Mouse (Mus musculus): ENCODE measurements at regions not wholly inside any gene's neighbourhood (a gene's known extent, or its start where the extent isn't known, plus 50 kb on each side); places are given as distances from the start of the nearest gene placed in this dataset.

- TF ChIP-seq POLR2A (IDR thresholded peaks at IDR 0.05; ENCODE audit: control insufficient read depth, low read depth, low read length) = no peak
- no peak for TF ChIP-seq CTCF (IDR thresholded peaks at IDR 0.05; ENCODE audit: control insufficient read depth, insufficient read depth, insufficient replicate concordance, low read depth, low read length)
- Histone ChIP-seq H3K27ac (ENCODE audit: control insufficient read depth, insufficient read depth, low read depth, low read length) (no peak overlapping the region), H3K4me3 (ENCODE audit: control insufficient read depth, low read depth, low read length) (no peak overlapping the region), H3K36me3 (ENCODE audit: control insufficient read depth, insufficient read depth, low read length) (no peaks in the 10 kb centered on the region), H3K27me3 (ENCODE audit: control insufficient read depth, insufficient read depth, low read length) (no peaks in the 10 kb centered on the region), H3K4me1 (ENCODE audit: control insufficient read depth, insufficient read depth, low read length) (no peaks in the 10 kb centered on the region)
These were observed 218.5 kb upstream of the Nrip1 start for GRCm38 (mm10) chr16:76591956-76592768.

- Histone ChIP-seq H3K27me3 (ENCODE audit: control insufficient read depth, insufficient read depth, low read length) (no peaks in the 10 kb centered on the region), H3K4me1 (ENCODE audit: control insufficient read depth, insufficient read depth, low read length) (no peaks in the 10 kb centered on the region), H3K36me3 (ENCODE audit: control insufficient read depth, insufficient read depth, low read length) (no peaks in the 10 kb centered on the region), H3K27ac (ENCODE audit: control insufficient read depth, insufficient read depth, low read depth, low read length) (no peak overlapping the region), H3K4me3 (ENCODE audit: control insufficient read depth, low read depth, low read length) (no peak overlapping the region)
- no peak for TF ChIP-seq POLR2A (IDR thresholded peaks at IDR 0.05; ENCODE audit: control insufficient read depth, low read depth, low read length)
- TF ChIP-seq CTCF (IDR thresholded peaks at IDR 0.05; ENCODE audit: control insufficient read depth, insufficient read depth, insufficient replicate concordance, low read depth, low read length) = no peak
These were observed 216.2 kb upstream of the Nrip1 start for GRCm38 (mm10) chr16:76589791-76590190.

DNA sequence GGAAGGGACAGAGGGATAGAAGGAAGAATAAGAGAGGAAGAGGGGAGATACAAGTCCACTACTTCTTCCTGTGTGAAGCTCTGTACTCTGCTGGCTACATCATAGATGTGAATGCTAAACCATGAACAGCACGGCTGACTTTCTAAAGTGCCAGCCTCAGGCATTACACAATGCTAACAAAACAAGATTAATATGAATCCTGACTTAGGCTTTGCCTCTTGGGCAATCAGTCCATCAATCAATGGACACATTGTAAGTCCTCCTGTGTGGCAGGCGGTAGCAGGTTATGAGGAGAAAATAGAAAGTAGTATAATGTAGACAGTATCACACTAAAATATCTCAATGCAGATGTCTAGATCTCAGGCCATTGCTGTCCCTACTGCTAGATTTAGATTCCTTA, 203.6 kb upstream of the Nrip1 start:
- H3K4me1 ChIP-seq (ENCODE audit: control insufficient read depth, insufficient read depth, low read length) = no peaks in the 10 kb centered on the region
- H3K27me3 ChIP-seq (ENCODE audit: control insufficient read depth, insufficient read depth, low read length) = no peaks in the 10 kb centered on the region
- no peaks in the 10 kb centered on the region for H3K36me3 ChIP-seq (ENCODE audit: control insufficient read depth, insufficient read depth, low read length)
- no peak overlapping the region for H3K4me3 ChIP-seq (ENCODE audit: control insufficient read depth, low read depth, low read length)
- no peak overlapping the region for H3K27ac ChIP-seq (ENCODE audit: control insufficient read depth, insufficient read depth, low read depth, low read length)
- TF ChIP-seq CTCF (IDR thresholded peaks at IDR 0.05; ENCODE audit: control insufficient read depth, insufficient read depth, insufficient replicate concordance, low read depth, low read length) (no peak), POLR2A (IDR thresholded peaks at IDR 0.05; ENCODE audit: control insufficient read depth, low read depth, low read length) (no peak)

DNA sequence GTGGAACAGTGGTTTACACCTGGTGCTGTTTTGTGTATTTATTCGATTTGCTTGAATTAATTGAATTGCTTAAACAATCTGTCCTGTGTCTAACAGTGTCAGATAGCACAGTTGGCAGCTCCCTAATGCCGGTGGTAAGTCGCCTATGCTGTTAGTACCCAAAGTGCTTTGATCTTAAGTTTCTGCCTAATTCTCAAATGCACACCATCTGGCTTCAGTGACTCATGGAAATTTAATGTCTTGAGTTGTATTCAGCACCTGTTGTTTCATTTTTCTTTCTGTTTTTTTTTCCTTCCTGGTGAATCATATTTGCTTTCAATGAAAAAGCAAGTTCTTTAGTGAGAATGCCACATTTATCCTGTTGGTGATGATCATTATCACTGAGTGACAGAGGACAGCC, 201.7 kb upstream of the Nrip1 start:
- no peaks in the 10 kb centered on the region for H3K27me3 ChIP-seq (ENCODE audit: control insufficient read depth, insufficient read depth, low read length)
- no peak overlapping the region for H3K27ac ChIP-seq (ENCODE audit: control insufficient read depth, insufficient read depth, low read depth, low read length)
- H3K4me1 ChIP-seq (ENCODE audit: control insufficient read depth, insufficient read depth, low read length) = no peaks in the 10 kb centered on the region
- no peaks in the 10 kb centered on the region for H3K36me3 ChIP-seq (ENCODE audit: control insufficient read depth, insufficient read depth, low read length)
- TF ChIP-seq POLR2A (IDR thresholded peaks at IDR 0.05; ENCODE audit: control insufficient read depth, low read depth, low read length) (no peak), CTCF (IDR thresholded peaks at IDR 0.05; ENCODE audit: control insufficient read depth, insufficient read depth, insufficient replicate concordance, low read depth, low read length) (no peak)
- H3K4me3 ChIP-seq (ENCODE audit: control insufficient read depth, low read depth, low read length) = no peak overlapping the region

GRCm38 (mm10) chr16:76566220-76566619, 192.6 kb upstream of the Nrip1 start:
- no peak overlapping the region for H3K27ac ChIP-seq (ENCODE audit: control insufficient read depth, insufficient read depth, low read depth, low read length)
- no peak overlapping the region for H3K4me3 ChIP-seq (ENCODE audit: control insufficient read depth, low read depth, low read length)
- TF ChIP-seq CTCF (IDR thresholded peaks at IDR 0.05; ENCODE audit: control insufficient read depth, insufficient read depth, insufficient replicate concordance, low read depth, low read length) = no peak
- no peak for TF ChIP-seq POLR2A (IDR thresholded peaks at IDR 0.05; ENCODE audit: control insufficient read depth, low read depth, low read length)
- H3K36me3 ChIP-seq (ENCODE audit: control insufficient read depth, insufficient read depth, low read length) = no peaks in the 10 kb centered on the region
- no peaks in the 10 kb centered on the region for H3K27me3 ChIP-seq (ENCODE audit: control insufficient read depth, insufficient read depth, low read length)
- no peaks in the 10 kb centered on the region for H3K4me1 ChIP-seq (ENCODE audit: control insufficient read depth, insufficient read depth, low read length)

DNA sequence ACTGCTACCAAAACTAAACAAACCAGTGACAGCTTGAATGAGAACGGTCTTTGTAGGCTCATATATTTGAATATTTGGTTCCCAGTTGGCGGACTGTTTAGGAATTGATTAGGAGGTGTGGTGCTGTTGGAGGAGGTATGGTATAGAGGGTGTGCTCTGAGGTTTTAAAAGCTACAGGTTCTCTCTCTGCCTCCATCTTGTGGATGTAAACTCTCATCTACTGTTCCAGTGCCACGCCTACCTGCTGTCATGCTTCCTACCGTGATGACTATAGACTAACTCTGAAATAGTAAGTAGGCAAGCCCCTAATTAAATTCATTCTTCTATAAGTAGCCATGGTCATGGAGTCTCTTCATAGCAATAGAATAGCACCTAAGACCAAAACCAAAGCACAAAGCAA, 181.2 kb upstream of the Nrip1 start:
- Histone ChIP-seq H3K27ac (ENCODE audit: control insufficient read depth, insufficient read depth, low read depth, low read length) (no peak overlapping the region), H3K27me3 (ENCODE audit: control insufficient read depth, insufficient read depth, low read length) (no peaks in the 10 kb centered on the region), H3K36me3 (ENCODE audit: control insufficient read depth, insufficient read depth, low read length) (no peaks in the 10 kb centered on the region), H3K4me1 (ENCODE audit: control insufficient read depth, insufficient read depth, low read length) (no peaks in the 10 kb centered on the region), H3K4me3 (ENCODE audit: control insufficient read depth, low read depth, low read length) (no peak overlapping the region)
- TF ChIP-seq CTCF (IDR thresholded peaks at IDR 0.05; ENCODE audit: control insufficient read depth, insufficient read depth, insufficient replicate concordance, low read depth, low read length) (no peak), POLR2A (IDR thresholded peaks at IDR 0.05; ENCODE audit: control insufficient read depth, low read depth, low read length) (no peak)

GRCm38 (mm10) chr16:76549628-76550027, 176.0 kb upstream of the Nrip1 start:
- Histone ChIP-seq H3K36me3 (ENCODE audit: control insufficient read depth, insufficient read depth, low read length) (no peaks in the 10 kb centered on the region), H3K4me1 (ENCODE audit: control insufficient read depth, insufficient read depth, low read length) (no peaks in the 10 kb centered on the region), H3K4me3 (ENCODE audit: control insufficient read depth, low read depth, low read length) (no peak overlapping the region), H3K27ac (ENCODE audit: control insufficient read depth, insufficient read depth, low read depth, low read length) (no peak overlapping the region), H3K27me3 (ENCODE audit: control insufficient read depth, insufficient read depth, low read length) (no peaks in the 10 kb centered on the region)
- TF ChIP-seq POLR2A (IDR thresholded peaks at IDR 0.05; ENCODE audit: control insufficient read depth, low read depth, low read length) = no peak
- no peak for TF ChIP-seq CTCF (IDR thresholded peaks at IDR 0.05; ENCODE audit: control insufficient read depth, insufficient read depth, insufficient replicate concordance, low read depth, low read length)
